Mouse (Mus musculus) kidney, adult 2 months (tissue): Measurements from ENCODE around the gene Rhobtb1. TPM values are rescaled to one million over a fixed set of nuclear protein-coding genes. Genes with fewer than 3 reads are reported as not detected.

Experiments used
- DNase-seq: peaks from one replicate; pipeline ENCODE4 v3.0.0; 2021
- H3K27ac ChIP-seq: fragments of 200-500 bp; 2 replicates; pipeline ENCODE4 v1.5.1; 2012; ENCODE audit warnings: low read depth, low read length, control low read depth, inconsistent platforms; ENCODE audit not compliant: insufficient read depth
- H3K27me3 ChIP-seq: fragments of 200-500 bp; replicated peaks from 2 replicates; pipeline ENCODE4 v1.6.1; 2012; ENCODE audit warnings: mild to moderate bottlenecking, moderate library complexity, low read length, inconsistent platforms; ENCODE audit not compliant: control insufficient read depth, insufficient read depth
- H3K36me3 ChIP-seq: fragments of 200-500 bp; 2 replicates; pipeline ENCODE4 v1.6.1; 2012; ENCODE audit warnings: mild to moderate bottlenecking, moderate library complexity, low read length, inconsistent platforms; ENCODE audit not compliant: control insufficient read depth, insufficient read depth
- H3K4me1 ChIP-seq: fragments of 200-500 bp; 2 replicates; pipeline ENCODE4 v1.6.1; 2011; ENCODE audit warnings: low read length; ENCODE audit not compliant: control insufficient read depth, insufficient read depth
- H3K4me3 ChIP-seq: fragments of 200-500 bp; 2 replicates; pipeline ENCODE4 v1.5.1; 2011; ENCODE audit warnings: mild to moderate bottlenecking, low read depth, low read length, control low read depth; ENCODE audit not compliant: insufficient read depth
- CTCF ChIP-seq: fragments of 200-500 bp; conservative IDR thresholded peaks from 2 replicates; pipeline ENCODE4 v1.5.1; 2011; ENCODE audit warnings: low read depth, mild to moderate bottlenecking, control low read depth, low read length, moderate library complexity, mixed read lengths; ENCODE audit not compliant: insufficient read depth, insufficient read length
- POLR2A ChIP-seq: fragments of 200-500 bp; IDR thresholded peaks from one replicate; pipeline ENCODE4 v1.6.1; 2011; ENCODE audit warnings: low read depth, low read length, control low read depth
- WGBS: fragments of 180-500 bp; shearing (Covaris S2); methylation state at CpG from one replicate; pipeline ENCODE4 v1.1.7; 2018; 5-methylcytosine and 5-hydroxymethylcytosine counted together
- polyA plus RNA-seq: library from polyadenylated mRNA; depleted of rRNA; stranded (reverse); fragments of >200 nt; gene quantifications from 2 replicates; pipeline ENCODE4 v1.2.3, GENCODE M21; 2012

Gene Rhobtb1
- polyA plus RNA-seq, 1 experiment: 20.6 TPM

GRCm38 (mm10) chr10:69305600-69305999, 154.4 kb downstream of the Rhobtb1 start:
- Histone ChIP-seq H3K36me3 (no peaks in the 10 kb centered on the region), H3K27ac (peak overlapping the region; percentile 45; the same call in 1 of the 2 replicates), H3K4me1 (peaks cover 13% of the 10 kb centered on the region; the same call in 1 of the 2 replicates), H3K4me3 (no peak overlapping the region), H3K27me3 (no peaks in the 10 kb centered on the region)
- 47% methylated on average over 7 of the region's 7 CpGs for WGBS
- DNase-seq: peak; percentile 88
- no peak for TF ChIP-seq CTCF
- TF ChIP-seq POLR2A: no peak

- DNase-seq: peak; percentile 57
- Histone ChIP-seq H3K27me3 (no peaks in the 10 kb centered on the region), H3K4me3 (no peak overlapping the region), H3K36me3 (no peaks in the 10 kb centered on the region), H3K4me1 (peaks cover 13% of the 10 kb centered on the region; the same call in 1 of the 2 replicates), H3K27ac (no peak overlapping the region)
- WGBS: 47% methylated on average over 14 of the region's 14 CpGs
- TF ChIP-seq CTCF (peak; percentile 72), POLR2A (no peak)
Observed at GRCm38 (mm10) chr10:69306205-69306604, 155.0 kb downstream of the Rhobtb1 start.

GRCm38 (mm10) chr10:69307067-69307466, 155.8 kb downstream of the Rhobtb1 start:
- WGBS: 34% methylated on average over 5 of the region's 5 CpGs
- peak; percentile 81 for DNase-seq
- Histone ChIP-seq H3K27ac (no peak overlapping the region), H3K4me3 (no peak overlapping the region), H3K36me3 (no peaks in the 10 kb centered on the region), H3K27me3 (no peaks in the 10 kb centered on the region), H3K4me1 (peaks cover 13% of the 10 kb centered on the region; the same call in 1 of the 2 replicates)
- TF ChIP-seq CTCF (peak; percentile 87), POLR2A (no peak)

- Histone ChIP-seq H3K36me3 (no peaks in the 10 kb centered on the region), H3K27me3 (no peaks in the 10 kb centered on the region), H3K4me3 (no peak overlapping the region), H3K27ac (no peak overlapping the region), H3K4me1 (peaks cover 13% of the 10 kb centered on the region; the same call in 1 of the 2 replicates)
- TF ChIP-seq POLR2A: no peak
- no peak for TF ChIP-seq CTCF
- WGBS: 57% methylated on average over 5 of the region's 5 CpGs
- DNase-seq: no peak
Observed at GRCm38 (mm10) chr10:69309109-69309508, 157.9 kb downstream of the Rhobtb1 start.

GRCm38 (mm10) chr10:69311867-69312266, 160.6 kb downstream of the Rhobtb1 start:
- WGBS: 78% methylated on average over 16 of the region's 16 CpGs
- no peak for TF ChIP-seq POLR2A
- TF ChIP-seq CTCF: no peak
- Histone ChIP-seq H3K4me1 (peaks cover under 1% of the 10 kb centered on the region; the same call in 1 of the 2 replicates), H3K27ac (no peak overlapping the region), H3K36me3 (no peaks in the 10 kb centered on the region), H3K4me3 (no peak overlapping the region), H3K27me3 (no peaks in the 10 kb centered on the region)
- DNase-seq: no peak

- DNase-seq: no peak
Observed at GRCm38 (mm10) chr10:69313944-69314343, 162.7 kb downstream of the Rhobtb1 start.

GRCm38 (mm10) chr10:69318514-69318913, 167.3 kb downstream of the Rhobtb1 start:
- no peak for TF ChIP-seq POLR2A
- 94% methylated on average over 11 of the region's 11 CpGs for WGBS
- Histone ChIP-seq H3K27ac (no peak overlapping the region), H3K4me1 (peaks cover 2% of the 10 kb centered on the region; the same call in 1 of the 2 replicates), H3K27me3 (no peaks in the 10 kb centered on the region), H3K4me3 (no peak overlapping the region), H3K36me3 (no peaks in the 10 kb centered on the region)
- no peak for DNase-seq

More at GRCm38 (mm10) chr10:69313944-69314343, 162.7 kb downstream of the Rhobtb1 start:
- no peak overlapping the region for H3K27ac ChIP-seq
- TF ChIP-seq CTCF: no peak
- TF ChIP-seq POLR2A: no peak
- H3K4me3 ChIP-seq: no peak overlapping the region
- H3K4me1 ChIP-seq: no peaks in the 10 kb centered on the region
- 67% methylated on average over 8 of the region's 8 CpGs for WGBS
- no peaks in the 10 kb centered on the region for H3K36me3 ChIP-seq
- H3K27me3 ChIP-seq: no peaks in the 10 kb centered on the region
